Mouse (Mus musculus) intestine, postnatal 0 days (tissue): Measurements from ENCODE around the gene Fam78a. TPM values are rescaled to one million over a fixed set of nuclear protein-coding genes. Genes with fewer than 3 reads are reported as not detected.
A peak's percentile ranks its signal among the peaks of the same experiment; 100 is the strongest.

Source experiments
- ATAC-seq: fragments of 200-750 bp; cut with Nextera tagmentation; 2 replicates; pipeline ENCODE4 v1.8.0; 2017; ENCODE audit warnings: mild to moderate bottlenecking, moderate TSS enrichment, moderate library complexity
- H3K27ac ChIP-seq: fragments of 300-500 bp; sonication (generic); 2 replicates; pipeline ENCODE4 v1.5.1; 2014; ENCODE audit warnings: mild to moderate bottlenecking, low read depth, low read length, moderate library complexity
- H3K27me3 ChIP-seq: fragments of 300-500 bp; sonication (generic); replicated peaks from 2 replicates; pipeline ENCODE4 v1.6.1; 2014; ENCODE audit warnings: low read length, mixed read lengths; ENCODE audit not compliant: control insufficient read depth, insufficient read depth
- H3K36me3 ChIP-seq: fragments of 300-500 bp; sonication (generic); 2 replicates; pipeline ENCODE4 v1.6.1; 2014; ENCODE audit warnings: mild to moderate bottlenecking, moderate library complexity; ENCODE audit not compliant: control insufficient read depth, insufficient read depth
- H3K4me1 ChIP-seq: fragments of 300-500 bp; sonication (generic); replicated peaks from 2 replicates; pipeline ENCODE4 v1.6.1; 2014; ENCODE audit warnings: antibody characterized with exemption, low read length, mixed read lengths; ENCODE audit not compliant: control insufficient read depth, insufficient read depth
- H3K4me2 ChIP-seq: fragments of 300-500 bp; sonication (generic); replicated peaks from 2 replicates; pipeline ENCODE4 v1.6.1; 2014; ENCODE audit warnings: low read depth, mild to moderate bottlenecking, moderate library complexity
- H3K4me3 ChIP-seq: fragments of 300-500 bp; sonication (generic); 2 replicates; pipeline ENCODE4 v1.5.1; 2014; ENCODE audit warnings: low read depth, low read length
- H3K9ac ChIP-seq: fragments of 300-500 bp; sonication (generic); 2 replicates; pipeline ENCODE4 v1.6.1; 2014; ENCODE audit warnings: mild to moderate bottlenecking, low read depth, low read length
- H3K9me3 ChIP-seq: fragments of 300-500 bp; sonication (generic); 2 replicates; pipeline ENCODE4 v1.6.1; 2016; ENCODE audit warnings: mixed run types; ENCODE audit not compliant: control insufficient read depth
- CTCF ChIP-seq: sonication (generic); IDR thresholded peaks from 2 replicates; pipeline ENCODE4 v1.5.1; 2016; ENCODE audit warnings: low read depth, mild to moderate bottlenecking, control low read depth, antibody characterized with exemption, moderate library complexity
- WGBS: fragments of 180-500 bp; shearing (Covaris S2); extraction: QIAGEN DNeasy Blood & Tissue Kit; methylation state at CpG from one replicate; pipeline ENCODE4 v1.1.7; 2014; 5-methylcytosine and 5-hydroxymethylcytosine counted together
- polyA plus RNA-seq: library from polyadenylated mRNA; unstranded; fragments of >200 nt; fragmentation: Nextera tagmentation; extraction: Ambion mirVana; gene quantifications from 2 replicates; pipeline ENCODE4 v1.2.1, GENCODE M21; 2015

Fam78a gene
- polyA plus RNA-seq, 1 experiment from 2014 or later: 6.2 TPM

DNA sequence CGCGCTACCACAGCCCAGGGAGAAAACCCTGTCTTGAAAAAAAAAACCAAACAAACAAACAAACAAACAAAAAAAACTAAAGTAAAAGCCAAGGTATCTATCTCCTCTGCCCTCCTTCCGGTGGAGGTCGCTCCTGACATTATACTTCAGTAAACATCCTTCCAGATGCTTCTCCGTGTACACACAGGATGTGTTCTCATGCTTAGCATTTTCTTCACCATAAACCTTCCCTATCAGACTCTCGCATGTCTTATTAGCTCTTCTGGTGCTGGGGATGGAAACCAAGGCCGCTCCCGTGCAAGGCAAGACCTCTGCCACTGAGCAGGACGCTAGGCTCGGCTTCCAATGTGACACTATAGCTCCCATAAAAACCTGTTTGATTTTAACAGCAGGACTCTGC is 6.9 kb downstream of the Fam78a start:
- Histone ChIP-seq H3K27me3 (no peaks in the 10 kb centered on the region), H3K27ac (no peak overlapping the region; the same call in 1 of the 2 replicates), H3K4me3 (no peak overlapping the region), H3K9me3 (no peaks in the 10 kb centered on the region), H3K4me1 (no peaks in the 10 kb centered on the region; the same call in 1 of the 2 replicates), H3K36me3 (no peaks in the 10 kb centered on the region), H3K9ac (no peak overlapping the region), H3K4me2 (no peak overlapping the region)
- ATAC-seq: no peak
- TF ChIP-seq CTCF: no peak
- WGBS: 74% methylated on average over 10 of the region's 10 CpGs

DNA sequence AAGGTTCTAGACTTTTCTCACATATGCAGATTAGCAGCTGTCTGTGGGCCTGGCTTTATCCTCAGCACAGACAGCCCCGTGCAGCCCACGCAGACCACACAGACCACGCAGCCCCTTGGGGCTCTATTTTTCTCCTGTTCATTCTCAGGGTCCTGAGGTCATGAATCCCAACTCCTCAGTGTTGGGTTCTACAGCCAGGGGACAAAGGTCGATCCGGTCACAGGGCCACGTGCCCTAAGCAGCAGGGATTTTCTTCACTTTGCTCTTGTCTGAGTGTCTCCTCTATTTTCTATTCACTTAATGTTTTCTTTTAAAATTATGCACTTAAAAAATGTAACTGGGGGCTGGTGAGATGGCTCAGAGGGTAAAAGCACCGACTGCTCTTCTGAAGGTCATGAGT is 9.3 kb downstream of the Fam78a start:
- ATAC-seq: no peak
- Histone ChIP-seq H3K27ac (no peak overlapping the region; the same call in 1 of the 2 replicates), H3K27me3 (no peaks in the 10 kb centered on the region), H3K4me2 (no peak overlapping the region), H3K9me3 (no peaks in the 10 kb centered on the region), H3K4me1 (no peaks in the 10 kb centered on the region; the same call in 1 of the 2 replicates), H3K9ac (no peak overlapping the region), H3K36me3 (no peaks in the 10 kb centered on the region; the same call in 1 of the 2 replicates), H3K4me3 (no peak overlapping the region)
- TF ChIP-seq CTCF: no peak
- 65% methylated on average over 7 of the region's 7 CpGs for WGBS

DNA sequence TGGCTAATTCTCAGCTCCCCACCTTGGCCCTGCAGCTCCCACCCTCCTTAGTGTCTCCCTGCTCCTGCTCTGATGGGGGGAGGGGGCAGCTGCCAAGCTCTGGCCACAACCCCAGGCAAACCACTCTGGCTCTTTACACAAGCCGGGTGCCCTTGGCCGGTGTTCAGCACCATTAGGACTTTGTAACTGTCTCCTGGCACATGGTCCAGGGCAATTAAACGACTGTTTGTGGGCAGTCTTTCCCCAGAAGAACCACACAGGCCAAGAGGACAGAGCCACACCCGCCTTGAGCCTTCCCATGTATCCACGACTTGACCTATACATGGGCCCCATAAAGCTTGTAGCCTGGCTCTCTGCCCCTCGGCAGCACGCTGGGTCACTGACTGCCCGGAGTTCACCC is 10.3 kb downstream of the Fam78a start:
- H3K9me3 ChIP-seq: no peaks in the 10 kb centered on the region
- TF ChIP-seq CTCF: no peak
- ATAC-seq: peak; percentile 56
- no peak overlapping the region for H3K4me3 ChIP-seq
- no peak overlapping the region; the same call in 1 of the 2 replicates for H3K27ac ChIP-seq
- H3K4me2 ChIP-seq: no peak overlapping the region; the same call in 1 of the 2 replicates
- H3K4me1 ChIP-seq: no peaks in the 10 kb centered on the region; the same call in 1 of the 2 replicates
- H3K9ac ChIP-seq: no peak overlapping the region
- no peaks in the 10 kb centered on the region; the same call in 1 of the 2 replicates for H3K36me3 ChIP-seq
- H3K27me3 ChIP-seq: no peaks in the 10 kb centered on the region
- 32% methylated on average over 8 of the region's 8 CpGs for WGBS

DNA sequence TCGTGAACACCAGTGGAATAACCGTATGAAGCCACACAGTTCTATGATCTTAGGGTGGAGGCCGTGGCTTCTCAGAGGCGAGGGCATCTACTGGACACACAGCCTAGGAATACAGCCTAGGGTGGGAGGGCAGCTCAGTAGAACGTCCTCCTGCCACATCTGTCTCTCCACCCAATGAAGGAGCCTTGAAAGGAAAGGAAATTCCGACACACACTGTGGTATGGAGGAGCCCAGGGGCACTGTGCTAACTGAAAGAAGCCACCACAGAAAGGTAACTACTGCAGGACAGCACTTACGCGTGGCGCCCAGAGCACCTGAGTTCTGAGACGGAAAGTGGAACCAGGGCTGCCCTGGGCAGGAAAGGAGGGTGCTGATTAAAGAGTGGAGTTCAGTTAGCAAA is 13.9 kb downstream of the Fam78a start:
- H3K27me3 ChIP-seq: no peaks in the 10 kb centered on the region
- no peak for ATAC-seq
- 93% methylated on average over 10 of the region's 10 CpGs for WGBS
- H3K27ac ChIP-seq: no peak overlapping the region
- no peak overlapping the region for H3K4me2 ChIP-seq
- H3K4me1 ChIP-seq: no peaks in the 10 kb centered on the region
- no peak for TF ChIP-seq CTCF
- H3K9ac ChIP-seq: no peak overlapping the region
- H3K4me3 ChIP-seq: no peak overlapping the region
- no peaks in the 10 kb centered on the region; the same call in 1 of the 2 replicates for H3K36me3 ChIP-seq
- H3K9me3 ChIP-seq: no peaks in the 10 kb centered on the region

DNA sequence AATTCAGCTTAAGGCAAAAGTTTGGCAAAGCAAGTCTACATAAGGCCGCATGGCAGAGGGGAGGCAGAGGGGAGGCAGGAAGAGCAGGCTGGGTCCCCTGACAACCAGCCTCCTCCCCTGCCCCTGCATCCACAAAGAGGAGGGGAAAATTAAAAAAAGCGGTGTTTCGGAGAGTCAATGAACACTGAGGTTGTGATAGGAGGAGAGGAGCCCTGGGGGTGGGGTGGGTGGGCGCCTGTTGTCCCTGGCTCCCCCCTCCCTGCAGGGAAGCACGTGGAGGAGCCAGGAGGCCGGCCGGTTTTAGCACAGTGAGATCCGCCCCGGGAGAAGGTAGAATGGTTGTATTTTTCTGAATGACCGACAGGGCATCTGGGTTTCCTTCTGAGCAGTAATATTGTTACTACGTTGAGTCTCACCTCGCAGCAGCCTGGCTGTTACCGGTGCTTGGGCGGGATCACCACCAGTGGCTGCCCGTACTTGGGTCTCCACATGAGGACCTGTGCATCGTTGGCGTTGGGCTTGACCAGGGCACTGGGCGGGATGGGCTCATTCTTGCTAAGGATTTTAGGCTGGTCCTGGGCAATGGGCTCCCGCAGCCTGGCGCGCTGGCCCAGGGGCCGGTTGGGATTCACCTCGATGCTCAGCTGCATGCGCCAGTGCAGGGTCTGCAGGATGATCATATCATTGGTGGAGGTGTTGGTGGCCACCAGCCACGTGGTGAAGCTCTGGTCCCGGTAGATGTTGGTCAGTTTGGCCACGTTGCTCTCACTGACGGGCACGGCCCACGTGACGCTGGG is 15.6 kb downstream of the Fam78a start:
- Histone ChIP-seq H3K9me3 (no peaks in the 10 kb centered on the region), H3K36me3 (no peaks in the 10 kb centered on the region; the same call in 1 of the 2 replicates), H3K4me3 (no peak overlapping the region), H3K27me3 (no peaks in the 10 kb centered on the region), H3K4me2 (no peak overlapping the region), H3K4me1 (no peaks in the 10 kb centered on the region), H3K9ac (no peak overlapping the region), H3K27ac (no peak overlapping the region)
- no peak for ATAC-seq
- WGBS: 50% methylated on average over 31 of the region's 31 CpGs
- TF ChIP-seq CTCF: peak; percentile 27; the same call in 1 of the 2 replicates

DNA sequence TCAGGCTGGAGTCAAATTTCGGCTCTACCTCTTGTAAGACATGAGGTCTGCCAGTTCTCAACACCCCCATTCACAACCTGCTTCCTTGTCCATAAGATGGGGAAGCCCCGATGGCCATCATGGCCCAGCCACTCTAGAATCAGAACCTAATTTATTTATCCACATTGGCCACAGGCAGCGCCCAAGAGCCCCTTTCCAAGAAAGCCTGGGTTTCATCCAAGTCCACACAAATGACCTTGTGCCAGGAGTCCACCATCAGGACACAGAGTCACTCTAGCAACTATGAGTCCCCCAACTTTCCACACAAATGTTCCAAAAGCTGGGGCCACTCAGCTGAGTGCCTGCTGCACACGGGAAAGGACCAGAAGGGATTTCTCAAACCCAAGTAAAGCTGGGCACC is 18.7 kb downstream of the Fam78a start:
- Histone ChIP-seq H3K4me3 (no peak overlapping the region), H3K36me3 (no peaks in the 10 kb centered on the region; the same call in 1 of the 2 replicates), H3K27me3 (no peaks in the 10 kb centered on the region), H3K9ac (no peak overlapping the region), H3K4me2 (no peak overlapping the region), H3K9me3 (no peaks in the 10 kb centered on the region), H3K27ac (no peak overlapping the region), H3K4me1 (no peaks in the 10 kb centered on the region)
- ATAC-seq: no peak
- 81% methylated on average over 4 of the region's 4 CpGs for WGBS
- peak; percentile 38 for TF ChIP-seq CTCF
